Mouse (Mus musculus) T-helper 2 cell (primary cell): ENCODE results near the gene Gm11213.

Experiments used
- in situ Hi-C: fragments of 300-600 bp; cut with MboI, MseI; formaldehyde crosslinking; loops from one replicate; pipeline ENCODE4 v1.15.1; 2025; ENCODE audit warnings: high pct_unique_total_duplicates

The Gm11213 gene

GRCm38 (mm10) chr4:63547799-63548198, 57.3 kb downstream of the Gm11213 start:
- in situ Hi-C loops, result loop anchor here (10.0 kb wide), 1 partner anchor 143 kb away; the partner anchor contains the start of gene Akna
